Comparison of ENCODE assay signal across 10 mouse cellular contexts in genomic region chr2:58052821-58053581, GRCm38 (mm10). TPM values are rescaled to one million over a fixed set of nuclear protein-coding genes. Genes with fewer than 3 reads are reported as not detected.
A peak's percentile ranks its signal among the peaks of the same experiment; 100 is the strongest.
DNase-seq lines count a peak whose midpoint lies in the region; ATAC-seq lines count a peak whose summit lies in the region.
"Had no signal": no experiment of that assay in that cellular context is flagged by ENCODE, and none has a peak within 500 bp of the region (broad histone marks: within the 10 kb centered on the region; RNA-seq: fewer than 3 reads in every experiment).

Gene Ermn, minus strand, starts transcription at chr2:58052864.

- H3K9me3 ChIP-seq in embryonic facial prominence, embryonic 11.5 days (replicated peaks; ENCODE audit: control insufficient read depth, low read length), result no peaks in the 10 kb centered on the region
- no peaks in the 10 kb centered on the region for H3K9me3 ChIP-seq in embryonic facial prominence, embryonic 10.5 days
- H3K9me3 ChIP-seq in hindbrain, embryonic 16.5 days (ENCODE audit: control insufficient read depth, low read length), result no peaks in the 10 kb centered on the region
- no peaks in the 10 kb centered on the region for H3K9me3 ChIP-seq in midbrain, embryonic 15.5 days
- H3K9me3 ChIP-seq in kidney, embryonic 14.5 days (ENCODE audit: control insufficient read depth, low read length), result no peaks in the 10 kb centered on the region

- no peaks in the 10 kb centered on the region for H3K4me1 ChIP-seq in embryonic facial prominence, embryonic 11.5 days (ENCODE audit: control insufficient read depth, insufficient read depth, low read length)
- peaks cover 9% of the 10 kb centered on the region for H3K4me1 ChIP-seq in embryonic facial prominence, embryonic 10.5 days
- H3K4me1 ChIP-seq in hindbrain, embryonic 16.5 days (ENCODE audit: control insufficient read depth, insufficient read depth, low read depth, low read length), result no peaks in the 10 kb centered on the region; the same call in 1 of the 2 replicates
- 0 out of 2 replicates have a peak, but pooled peaks cover 8% of the 10 kb centered on the region for H3K4me1 ChIP-seq in midbrain, embryonic 15.5 days
- H3K4me1 ChIP-seq in kidney, embryonic 14.5 days (ENCODE audit: control insufficient read depth, insufficient read depth, low read length), result no peaks in the 10 kb centered on the region

- no peaks in the 10 kb centered on the region for H3K27me3 ChIP-seq in embryonic facial prominence, embryonic 11.5 days (ENCODE audit: control insufficient read depth, insufficient read depth, low read length)
- H3K27me3 ChIP-seq in embryonic facial prominence, embryonic 10.5 days (replicated peaks; ENCODE audit: low read depth, poor library complexity, severe bottlenecking), result 0 out of 2 replicates have a peak, but pooled peaks cover 3% of the 10 kb centered on the region
- H3K27me3 ChIP-seq in hindbrain, embryonic 16.5 days (replicated peaks; ENCODE audit: control insufficient read depth, insufficient read depth, low read length), result peaks cover 3% of the 10 kb centered on the region; the same call in 1 of the 2 replicates
- peaks cover 56% of the 10 kb centered on the region for H3K27me3 ChIP-seq in midbrain, embryonic 15.5 days (replicated peaks)
- no peaks in the 10 kb centered on the region for H3K27me3 ChIP-seq in kidney, embryonic 14.5 days (ENCODE audit: control insufficient read depth, insufficient read depth, low read length)

- H3K36me3 ChIP-seq in embryonic facial prominence, embryonic 11.5 days (replicated peaks; ENCODE audit: control insufficient read depth, insufficient read depth, low read depth, low read length), result no peaks in the 10 kb centered on the region
- H3K36me3 ChIP-seq in embryonic facial prominence, embryonic 10.5 days (replicated peaks), result no peaks in the 10 kb centered on the region
- H3K36me3 ChIP-seq in hindbrain, embryonic 16.5 days (ENCODE audit: control insufficient read depth, insufficient read depth, low read length), result no peaks in the 10 kb centered on the region
- H3K36me3 ChIP-seq in midbrain, embryonic 15.5 days (replicated peaks), result no peaks in the 10 kb centered on the region
- H3K36me3 ChIP-seq in kidney, embryonic 14.5 days (ENCODE audit: control insufficient read depth, insufficient read depth, low read length), result no peaks in the 10 kb centered on the region

- peak; percentile 17 for DNase-seq in embryonic facial prominence, embryonic 11.5 days (ENCODE audit: low spot score)
- no peak for DNase-seq in embryonic facial prominence, embryonic 10.5 days (ENCODE audit: low spot score)
- DNase-seq in embryo, embryonic 9.5 days (ENCODE audit: extremely low spot score), result peak; percentile 2
- no peak for DNase-seq in urinary bladder, postnatal 4 days (ENCODE audit: low spot score in 2 of 2)
- DNase-seq in MN1 (ENCODE audit: low spot score), result no peak
- DNase-seq: cerebellum, adult 11 months had no signal

- no peak within 1 kb of the TSS for H3K9ac ChIP-seq in embryonic facial prominence, embryonic 11.5 days (replicated peaks; ENCODE audit: low read length)
- H3K9ac ChIP-seq in hindbrain, embryonic 16.5 days (ENCODE audit: low read depth, low read length), result no peak within 1 kb of the TSS
- no peak within 1 kb of the TSS for H3K9ac ChIP-seq in midbrain, embryonic 15.5 days
- no peak within 1 kb of the TSS for H3K9ac ChIP-seq in kidney, embryonic 14.5 days (ENCODE audit: low read depth, low read length)

- peak; percentile 31; the same call in 1 of the 2 replicates for ATAC-seq in embryonic facial prominence, embryonic 11.5 days (replicated peaks; ENCODE audit: insufficient number of reproducible peaks, low FRiP score, low TSS enrichment, low read depth)
- ATAC-seq in hindbrain, embryonic 16.5 days, result peak; percentile 52; the same call in 1 of the 2 replicates
- ATAC-seq in midbrain, embryonic 15.5 days (replicated peaks), result peak; percentile 84
- ATAC-seq in kidney, embryonic 14.5 days (ENCODE audit: low FRiP score, low TSS enrichment), result no peak

- 11% methylated on average over 7 of the region's 7 CpGs for WGBS in embryonic facial prominence, embryonic 11.5 days
- 11% methylated on average over 7 of the region's 7 CpGs for WGBS in embryonic facial prominence, embryonic 10.5 days
- 14% methylated on average over 7 of the region's 7 CpGs for WGBS in hindbrain, embryonic 16.5 days
- WGBS in midbrain, embryonic 15.5 days, result 3% methylated on average over 7 of the region's 7 CpGs
- 39% methylated on average over 7 of the region's 7 CpGs for WGBS in kidney, embryonic 14.5 days

- H3K4me2 ChIP-seq in embryonic facial prominence, embryonic 11.5 days (ENCODE audit: low read depth, low read length), result no peak within 1 kb of the TSS
- H3K4me2 ChIP-seq in hindbrain, embryonic 16.5 days (ENCODE audit: low read length), result peak within 1 kb of the TSS; percentile 7; the same call in 1 of the 2 replicates
- H3K4me2 ChIP-seq in midbrain, embryonic 15.5 days, result no peak within 1 kb of the TSS
- no peak within 1 kb of the TSS for H3K4me2 ChIP-seq in kidney, embryonic 14.5 days (replicated peaks; ENCODE audit: low read depth, low read length)

- H3K4me3 ChIP-seq in embryonic facial prominence, embryonic 11.5 days (ENCODE audit: low read depth, low read length), result no peak within 1 kb of the TSS
- H3K4me3 ChIP-seq in embryonic facial prominence, embryonic 10.5 days, result no peak within 1 kb of the TSS
- H3K4me3 ChIP-seq in hindbrain, embryonic 16.5 days (ENCODE audit: low read length), result no peak within 1 kb of the TSS
- H3K4me3 ChIP-seq in midbrain, embryonic 15.5 days, result no peak within 1 kb of the TSS
- no peak within 1 kb of the TSS for H3K4me3 ChIP-seq in kidney, embryonic 14.5 days (ENCODE audit: low read length)

- H3K27ac ChIP-seq in embryonic facial prominence, embryonic 11.5 days (replicated peaks; ENCODE audit: low read depth, low read length), result no peak within 1 kb of the TSS
- no peak within 1 kb of the TSS for H3K27ac ChIP-seq in embryonic facial prominence, embryonic 10.5 days (replicated peaks)
- no peak within 1 kb of the TSS for H3K27ac ChIP-seq in hindbrain, embryonic 16.5 days (ENCODE audit: low read depth, low read length)
- no peak within 1 kb of the TSS for H3K27ac ChIP-seq in midbrain, embryonic 15.5 days
- H3K27ac ChIP-seq in kidney, embryonic 14.5 days (ENCODE audit: low read depth, low read length), result no peak within 1 kb of the TSS

RNA-seq across cellular contexts. Expression of gene Ermn, which starts in this region (rescaled TPM):
- 0.81 and 0.84 TPM in 2 replicates for polyA plus RNA-seq in embryonic facial prominence, embryonic 11.5 days (2014; fragmentation: Nextera tagmentation; extraction: Ambion mirVana)
- polyA plus RNA-seq in embryonic facial prominence, embryonic 10.5 days (2016; fragmentation: Nextera tagmentation; extraction: Ambion mirVana), result 0.18 and 0.67 TPM in 2 replicates
- polyA plus RNA-seq in hindbrain, embryonic 16.5 days (2015; fragmentation: Nextera tagmentation; extraction: Ambion mirVana), result 0.47 and 0.49 TPM in 2 replicates
- 0.56 and 0.59 TPM in 2 replicates for polyA plus RNA-seq in midbrain, embryonic 15.5 days (2015; fragmentation: Nextera tagmentation; extraction: Ambion mirVana)
- not detected in 2 replicates for polyA plus RNA-seq in kidney, embryonic 14.5 days (2014; fragmentation: Nextera tagmentation; extraction: Ambion mirVana)
- polyA plus RNA-seq: heart, postnatal 0 days had no signal

Comparison
In these comparisons a context has a peak if more than half of its experiments do, and no peak if none do; other contexts are left out.
1. Peak in DNase-seq and ATAC-seq in embryonic facial prominence, embryonic 11.5 days; RNA of the gene not detected or under 1 TPM.
2. Peak in ATAC-seq and H3K4me2 ChIP-seq in hindbrain, embryonic 16.5 days; RNA of the gene not detected or under 1 TPM.
3. Peak in ATAC-seq in midbrain, embryonic 15.5 days; RNA of the gene not detected or under 1 TPM.